Mouse (Mus musculus) hindbrain, postnatal 0 days (tissue): ENCODE results near the gene Med29. TPM values are rescaled to one million over a fixed set of nuclear protein-coding genes. Genes with fewer than 3 reads are reported as not detected.
A peak's percentile ranks its signal among the peaks of the same experiment; 100 is the strongest.

Source experiments
- ATAC-seq: fragments of 200-750 bp; cut with Nextera tagmentation; 2 replicates; pipeline ENCODE4 v1.8.0; 2017; ENCODE audit warnings: mild to moderate bottlenecking, moderate TSS enrichment, moderate library complexity
- DNase-seq: peaks from one replicate; pipeline ENCODE4 v3.0.0-alpha.2; 2015; ENCODE audit warnings: low spot score
- H3K27ac ChIP-seq: fragments of 300-500 bp; sonication (generic); 2 replicates; pipeline ENCODE4 v1.5.1; 2014; ENCODE audit warnings: mild to moderate bottlenecking
- H3K27me3 ChIP-seq: fragments of 300-500 bp; sonication (generic); 2 replicates; pipeline ENCODE4 v1.6.1; 2014; ENCODE audit warnings: low read length, mixed read lengths; ENCODE audit not compliant: insufficient read depth
- H3K36me3 ChIP-seq: fragments of 300-500 bp; sonication (generic); 2 replicates; pipeline ENCODE4 v1.6.1; 2014; ENCODE audit warnings: low read length, mixed read lengths; ENCODE audit not compliant: insufficient read depth
- H3K4me1 ChIP-seq: fragments of 300-500 bp; sonication (generic); 2 replicates; pipeline ENCODE4 v1.6.1; 2014; ENCODE audit warnings: antibody characterized with exemption, low read length, mixed read lengths; ENCODE audit not compliant: insufficient read depth
- H3K4me2 ChIP-seq: fragments of 300-500 bp; sonication (generic); 2 replicates; pipeline ENCODE4 v1.6.1; 2014; ENCODE audit warnings: low read depth, mild to moderate bottlenecking, low read length, moderate library complexity, mixed read lengths
- H3K4me3 ChIP-seq: fragments of 300-500 bp; sonication (generic); 2 replicates; pipeline ENCODE4 v1.5.1; 2014; ENCODE audit warnings: low read length
- H3K9ac ChIP-seq: fragments of 300-500 bp; sonication (generic); replicated peaks from 2 replicates; pipeline ENCODE4 v1.6.1; 2014; ENCODE audit warnings: mild to moderate bottlenecking, low read length, moderate library complexity, mixed read lengths
- H3K9me3 ChIP-seq: fragments of 300-500 bp; sonication (generic); 2 replicates; pipeline ENCODE4 v1.6.1; 2016; ENCODE audit warnings: low read length, mixed read lengths
- CTCF ChIP-seq: IDR thresholded peaks from 2 replicates; pipeline ENCODE4 v1.5.1; 2016; ENCODE audit warnings: antibody characterized with exemption, control low read depth, low read depth
- WGBS: fragments of 180-500 bp; shearing (Covaris S2); extraction: QIAGEN DNeasy Blood & Tissue Kit; methylation state at CpG from one replicate; pipeline ENCODE4 v1.1.7; 2014; 5-methylcytosine and 5-hydroxymethylcytosine counted together
- polyA plus RNA-seq: library from polyadenylated mRNA; unstranded; fragments of >200 nt; fragmentation: Nextera tagmentation; extraction: Ambion mirVana; gene quantifications from 2 replicates; pipeline ENCODE4 v1.2.1, GENCODE M21; 2015
- total RNA-seq: library from RNA; depleted of rRNA; stranded (reverse); fragments of >200 nt; gene quantifications from 2 replicates; pipeline ENCODE4 v1.2.3, GENCODE M21; 2014

Med29 gene
- total and polyA plus RNA-seq, 2 experiments from 2014 or later: 33.6 to 42.9 TPM

DNA sequence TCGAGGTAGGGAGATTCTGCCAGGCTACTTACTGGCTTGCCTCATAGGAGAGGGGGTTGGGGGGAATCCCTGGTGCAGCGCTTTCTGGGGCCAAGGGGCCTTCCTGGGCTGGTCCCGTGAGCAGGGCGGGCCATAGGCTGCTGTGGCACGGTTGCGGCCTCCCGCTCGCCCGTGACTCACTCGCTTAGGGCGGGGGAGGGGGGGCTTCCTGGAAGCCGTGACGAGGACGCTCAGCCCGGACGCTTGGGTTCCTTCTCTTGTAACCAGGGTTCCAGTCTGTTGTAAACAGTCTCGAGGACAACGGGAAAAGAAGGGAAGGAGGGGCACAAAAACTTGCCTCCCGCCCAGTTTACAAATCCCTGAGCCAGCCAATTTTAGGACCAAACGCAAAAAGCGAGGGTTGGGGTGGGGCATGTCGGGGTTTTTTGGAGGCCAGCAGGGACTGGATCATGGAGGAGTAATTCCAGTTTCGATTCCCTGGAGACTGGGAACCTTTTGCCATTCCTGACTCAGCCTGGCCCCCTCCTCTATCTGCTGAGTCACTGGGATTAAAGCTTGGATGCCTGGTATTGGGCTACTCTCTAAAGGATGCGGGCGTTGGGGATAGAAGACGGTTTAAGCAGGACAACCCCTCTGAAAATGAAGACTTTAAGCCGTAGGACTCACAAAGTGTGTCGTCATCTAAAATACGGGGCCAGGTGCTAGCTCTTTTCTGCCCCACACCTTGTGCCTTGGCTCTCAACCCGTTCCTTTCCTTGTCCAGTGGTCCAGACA lies 11.3 kb downstream of the Med29 start:
- Histone ChIP-seq H3K4me3 (no peak overlapping the region), H3K9me3 (no peaks in the 10 kb centered on the region), H3K4me2 (peak overlapping the region; percentile 49), H3K4me1 (peaks cover 10% of the 10 kb centered on the region), H3K9ac (peak overlapping the region; percentile 21; the same call in 1 of the 2 replicates), H3K36me3 (no peaks in the 10 kb centered on the region), H3K27me3 (no peaks in the 10 kb centered on the region), H3K27ac (peak overlapping the region; percentile 76)
- DNase-seq (peak; percentile 49), ATAC-seq (peak; percentile 39; the same call in 1 of the 2 replicates)
- no peak for TF ChIP-seq CTCF
- WGBS: 11% methylated on average over 30 of the region's 30 CpGs

DNA sequence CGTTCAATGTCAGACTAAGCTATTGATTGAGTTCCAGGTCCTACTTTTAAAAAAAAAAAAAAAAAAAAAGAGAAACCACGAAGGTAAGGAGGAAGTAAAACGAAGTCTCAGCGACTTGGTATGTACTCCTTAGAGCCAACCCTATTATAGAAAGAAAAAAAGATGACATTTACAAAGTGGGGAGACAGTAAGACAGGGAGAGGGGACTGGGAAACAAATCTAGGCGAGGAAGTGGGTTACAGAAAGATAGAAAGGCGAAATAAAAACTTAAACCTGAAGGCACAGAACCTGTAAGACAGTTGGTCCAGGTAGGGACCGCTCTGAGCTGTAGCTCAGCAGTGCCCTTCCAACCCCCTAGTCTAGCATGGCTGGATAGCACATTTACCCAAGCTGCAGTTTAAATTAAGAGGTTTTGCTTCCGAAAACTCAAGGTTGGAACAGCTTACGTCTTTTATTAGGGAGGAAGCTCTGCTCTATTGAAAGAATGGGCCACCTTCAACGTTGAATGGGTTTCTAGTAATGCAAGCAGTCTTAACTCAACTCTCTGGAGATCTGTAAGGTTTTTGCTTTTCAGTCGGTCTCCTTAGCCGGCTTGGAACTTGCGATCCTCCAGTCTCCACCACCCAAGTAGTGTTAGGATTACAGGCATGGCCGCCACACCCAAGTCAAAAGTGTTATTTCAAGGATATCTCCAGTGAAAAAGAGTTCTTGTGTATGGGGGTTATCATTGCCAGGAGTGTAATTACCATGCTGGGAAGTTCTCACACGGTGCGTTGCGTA lies 12.1 kb downstream of the Med29 start, which contains the start of gene Zfp36:
Zfp36 (minus strand) TSS at position 17 of the 780 bp plus-strand sequence.
- Histone ChIP-seq H3K9ac (peak within 1 kb of the TSS; percentile 70), H3K9me3 (no peaks in the 10 kb centered on the region), H3K4me1 (peaks cover 12% of the 10 kb centered on the region), H3K4me3 (peak within 1 kb of the TSS; percentile 55), H3K27me3 (no peaks in the 10 kb centered on the region), H3K4me2 (peak within 1 kb of the TSS; percentile 78), H3K36me3 (no peaks in the 10 kb centered on the region), H3K27ac (peak within 1 kb of the TSS; percentile 78)
- WGBS: 54% methylated on average over 17 of the region's 17 CpGs
- TF ChIP-seq CTCF: no peak
- ATAC-seq (no peak), DNase-seq (no peak)

DNA sequence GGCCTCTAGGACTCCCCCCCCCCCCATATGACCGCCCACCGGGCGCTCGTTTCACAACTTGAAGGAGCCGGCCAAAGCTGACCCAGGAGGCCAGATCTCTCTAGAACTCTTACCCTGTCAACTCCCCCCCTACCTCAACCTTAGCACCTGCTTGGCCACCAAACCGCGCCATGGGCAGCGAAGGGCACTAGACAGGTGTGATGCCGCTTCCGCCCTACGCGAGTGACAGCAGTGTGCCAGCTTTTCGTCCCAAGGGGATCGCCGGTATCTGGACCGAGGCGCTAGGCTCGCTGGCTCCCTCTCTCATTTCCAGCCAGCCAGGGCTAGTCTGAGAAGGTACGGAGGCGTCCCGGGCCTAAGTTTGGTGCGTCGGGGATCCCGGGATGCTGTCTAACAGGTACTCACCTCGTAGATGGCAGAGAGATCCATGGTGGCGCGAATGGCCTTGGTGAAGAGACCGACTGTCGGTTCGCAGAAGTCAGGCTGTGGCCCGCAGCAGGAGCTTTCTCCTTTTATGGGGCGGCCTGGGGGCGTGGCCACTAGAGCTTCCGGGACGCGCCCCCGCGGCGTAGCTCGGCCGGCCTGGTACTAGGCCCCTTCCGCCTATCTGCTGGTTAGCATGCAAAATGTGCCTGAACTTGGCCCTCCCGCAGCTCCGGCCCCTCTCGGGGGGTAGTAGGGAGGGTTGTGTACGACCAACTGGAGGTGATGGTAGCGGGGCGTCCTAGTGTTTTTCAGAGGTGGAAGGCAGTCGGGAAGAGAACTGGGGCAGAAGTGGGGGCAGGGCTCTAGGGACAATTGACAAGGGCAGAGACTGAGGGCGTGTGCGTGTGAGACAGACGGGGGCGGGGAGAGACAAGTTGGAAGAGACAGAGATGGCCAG lies 13.5 kb downstream of the Med29 start:
- peak overlapping the region; percentile 70 for H3K9ac ChIP-seq
- H3K4me1 ChIP-seq: peaks cover 12% of the 10 kb centered on the region
- 2% methylated on average over 53 of the region's 53 CpGs for WGBS
- TF ChIP-seq CTCF: no peak
- H3K36me3 ChIP-seq: no peaks in the 10 kb centered on the region
- H3K4me3 ChIP-seq: peak overlapping the region; percentile 55
- peak overlapping the region; percentile 78 for H3K27ac ChIP-seq
- peak; percentile 47; the same call in 1 of the 2 replicates for ATAC-seq
- no peaks in the 10 kb centered on the region for H3K27me3 ChIP-seq
- no peaks in the 10 kb centered on the region for H3K9me3 ChIP-seq
- DNase-seq: peak; percentile 88
- H3K4me2 ChIP-seq: peak overlapping the region; percentile 78

DNA sequence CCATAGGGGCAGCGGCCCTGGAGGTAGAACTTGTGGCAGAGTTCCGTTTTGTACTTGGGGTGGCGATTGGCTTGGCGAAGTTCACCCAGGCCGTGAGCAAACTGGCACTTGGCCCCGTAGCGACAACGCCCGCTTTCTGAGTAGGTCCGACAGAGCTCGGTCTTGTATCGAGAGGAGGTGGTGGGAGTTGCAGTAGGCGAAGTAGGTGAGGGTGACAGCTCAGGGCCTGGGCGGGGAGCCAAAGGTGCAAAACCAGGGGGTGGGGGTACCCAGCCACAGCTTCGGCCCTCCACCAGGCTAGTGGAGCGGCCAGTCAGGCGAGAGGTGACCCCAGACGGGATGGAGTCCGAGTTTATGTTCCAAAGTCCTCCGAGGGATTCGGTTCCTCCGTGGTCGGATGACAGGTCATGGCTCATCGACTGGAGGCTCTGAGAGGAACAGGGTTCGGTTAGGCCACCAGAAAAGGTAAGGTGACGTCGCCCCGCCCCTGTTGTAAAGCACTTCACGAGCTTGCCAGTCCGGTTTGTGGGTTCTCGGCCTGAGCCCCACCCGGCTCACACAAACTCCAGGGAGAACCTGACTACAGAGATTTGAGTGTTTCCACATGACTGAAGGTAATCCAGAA lies 14.3 kb downstream of the Med29 start:
- no peaks in the 10 kb centered on the region for H3K27me3 ChIP-seq
- peak overlapping the region; percentile 78 for H3K4me2 ChIP-seq
- no peaks in the 10 kb centered on the region for H3K36me3 ChIP-seq
- WGBS: 46% methylated on average over 32 of the region's 32 CpGs
- no peaks in the 10 kb centered on the region for H3K9me3 ChIP-seq
- H3K9ac ChIP-seq: peak overlapping the region; percentile 70; the same call in 1 of the 2 replicates
- DNase-seq (no peak), ATAC-seq (no peak)
- H3K27ac ChIP-seq: peak overlapping the region; percentile 78; the same call in 1 of the 2 replicates
- peaks cover 12% of the 10 kb centered on the region for H3K4me1 ChIP-seq
- no peak for TF ChIP-seq CTCF
- peak overlapping the region; percentile 55 for H3K4me3 ChIP-seq

DNA sequence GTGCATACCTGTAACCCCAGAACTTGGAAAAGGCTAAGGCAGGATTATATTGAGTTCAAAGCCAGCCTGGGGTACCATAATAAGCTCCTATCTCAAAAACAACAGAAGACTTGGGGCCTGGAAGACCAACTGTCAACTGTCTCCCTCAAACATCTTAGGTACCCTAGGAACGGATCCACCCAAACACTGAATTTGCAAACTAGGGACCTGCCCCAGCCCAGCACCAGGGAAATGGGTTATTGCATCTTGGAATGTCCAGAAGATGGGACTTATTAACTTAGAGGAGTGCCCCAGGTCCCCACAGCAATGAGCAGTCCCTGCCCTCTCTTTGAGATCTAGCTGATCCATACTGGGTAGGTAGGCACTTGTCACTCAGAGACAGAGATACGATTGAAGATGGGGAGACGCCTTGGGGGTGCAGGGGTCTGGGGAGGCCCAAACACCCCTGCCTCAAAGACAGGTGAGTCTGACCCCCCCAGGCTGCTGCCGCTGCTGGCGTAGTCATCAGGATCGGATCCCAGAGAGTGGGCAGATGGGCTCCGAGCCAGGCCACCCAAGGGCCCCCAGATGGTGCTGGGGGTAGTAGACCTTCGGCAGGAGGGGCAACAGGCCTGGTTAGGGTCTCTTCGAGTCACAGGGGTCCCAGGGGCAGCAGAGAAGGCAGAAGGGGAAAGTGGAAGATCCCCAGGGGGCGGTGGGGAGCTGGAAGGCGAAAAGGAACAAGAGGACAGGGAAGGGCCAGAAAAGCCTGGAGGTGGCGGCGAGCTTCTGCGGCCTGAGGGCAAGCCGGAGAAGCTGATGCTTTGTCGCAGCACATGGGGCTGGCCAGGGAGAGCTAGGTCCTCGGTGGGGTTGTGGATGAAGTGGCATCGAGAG lies 15.1 kb downstream of the Med29 start:
- 69% methylated on average over 18 of the region's 18 CpGs for WGBS
- no peak for ATAC-seq
- DNase-seq: no peak
- Histone ChIP-seq H3K4me1 (peaks cover 12% of the 10 kb centered on the region), H3K9ac (peak overlapping the region; percentile 70; the same call in 1 of the 2 replicates), H3K36me3 (no peaks in the 10 kb centered on the region), H3K27me3 (no peaks in the 10 kb centered on the region), H3K4me3 (peak overlapping the region; percentile 55), H3K4me2 (peak overlapping the region; percentile 78), H3K27ac (peak overlapping the region; percentile 78; the same call in 1 of the 2 replicates), H3K9me3 (no peaks in the 10 kb centered on the region)
- TF ChIP-seq CTCF: no peak
